In the genomic region with DNA sequence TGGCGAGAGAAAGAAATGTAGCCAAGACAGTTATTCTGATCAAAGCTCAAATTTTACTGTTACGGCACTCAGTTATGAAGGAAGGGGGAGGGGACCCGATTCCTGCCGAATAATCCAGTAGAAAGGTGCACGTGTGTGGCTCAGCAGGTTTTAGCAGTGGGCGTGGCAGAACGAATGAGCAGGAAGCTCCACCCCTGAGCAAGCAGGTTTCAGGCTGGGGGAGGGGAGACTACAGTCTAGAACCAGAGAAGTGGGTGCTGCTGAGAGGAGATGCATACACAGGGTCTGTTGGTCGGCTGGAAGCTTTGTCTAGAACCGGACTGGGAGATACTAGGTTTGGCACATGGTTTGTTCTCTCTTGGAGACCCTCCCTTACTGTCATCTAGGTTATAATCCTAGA, we compare ENCODE assay signal across 7 mouse cellular contexts.
A peak's percentile ranks its signal among the peaks of the same experiment; 100 is the strongest.
DNase-seq lines count a peak whose midpoint lies in the region; ATAC-seq and TF ChIP-seq lines count a peak whose summit lies in the region.
"Not testable (repeated sequence)": the region's sequence is repeated elsewhere in the genome, so short reads cannot be mapped to it uniquely, and the experiment has no call there.

No protein-coding gene starts in this region.

- TF ChIP-seq EP300 in stomach, postnatal 0 days (optimal IDR thresholded peaks at IDR 0.05): not testable (repeated sequence)

- not testable (repeated sequence) for TF ChIP-seq CTCF in stomach, postnatal 0 days (IDR thresholded peaks at IDR 0.05; ENCODE audit: low read depth)

- H3K27me3 ChIP-seq in intestine, embryonic 16.5 days (replicated peaks; ENCODE audit: control insufficient read depth, insufficient read depth, low read length); kidney, embryonic 15.5 days; limb, embryonic 13.5 days; stomach, postnatal 0 days (ENCODE audit: control insufficient read depth, insufficient read depth, low read length): not testable (repeated sequence)

- not testable (repeated sequence) for H3K36me3 ChIP-seq in intestine, embryonic 16.5 days (ENCODE audit: control insufficient read depth, insufficient read depth, low read length); kidney, embryonic 15.5 days; limb, embryonic 13.5 days; stomach, postnatal 0 days (ENCODE audit: control insufficient read depth, insufficient read depth, low read length)

- H3K4me1 ChIP-seq in intestine, embryonic 16.5 days (ENCODE audit: control insufficient read depth, insufficient read depth, low read length); stomach, postnatal 0 days (replicated peaks; ENCODE audit: control insufficient read depth, insufficient read depth): not testable (repeated sequence)
- H3K4me1 ChIP-seq in kidney, embryonic 15.5 days: peaks cover 19% of the 10 kb centered on the region
- peaks cover 28% of the 10 kb centered on the region for H3K4me1 ChIP-seq in limb, embryonic 13.5 days

- DNase-seq in R1 (ENCODE audit: low read depth, low spot score): peak; percentile 62
- DNase-seq in lung, postnatal 25 days (ENCODE audit: low spot score): peak; percentile 39
- peak; percentile 54 for DNase-seq in stomach, postnatal 0 days (ENCODE audit: low spot score)
- DNase-seq in thymus, postnatal 4 days: peak; percentile 67

- WGBS in intestine, embryonic 16.5 days: 33% methylated on average over 9 of the region's 9 CpGs
- WGBS in kidney, embryonic 15.5 days: 32% methylated on average over 9 of the region's 9 CpGs
- WGBS in limb, embryonic 13.5 days: 28% methylated on average over 9 of the region's 9 CpGs
- WGBS in stomach, postnatal 0 days: 28% methylated on average over 9 of the region's 9 CpGs

- H3K9ac ChIP-seq in intestine, embryonic 16.5 days (ENCODE audit: low read depth, low read length); kidney, embryonic 15.5 days; limb, embryonic 13.5 days; stomach, postnatal 0 days (ENCODE audit: low read length): not testable (repeated sequence)

- not testable (repeated sequence) for H3K27ac ChIP-seq in intestine, embryonic 16.5 days (ENCODE audit: low read length); kidney, embryonic 15.5 days; limb, embryonic 13.5 days; stomach, postnatal 0 days (replicated peaks)

- ATAC-seq in intestine, embryonic 16.5 days: peak; percentile 59
- 0 out of 2 replicates have a peak, but pooled peaks have one; percentile 47 for ATAC-seq in kidney, embryonic 15.5 days (replicated peaks; ENCODE audit: low FRiP score)
- not testable (repeated sequence) for ATAC-seq in limb, embryonic 13.5 days (ENCODE audit: low FRiP score, low read depth)
- ATAC-seq in stomach, postnatal 0 days (ENCODE audit: low FRiP score, low TSS enrichment): 0 out of 2 replicates have a peak, but pooled peaks have one; percentile 36

- H3K9me3 ChIP-seq in intestine, embryonic 16.5 days (ENCODE audit: control insufficient read depth, low read length); kidney, embryonic 15.5 days (replicated peaks); limb, embryonic 13.5 days; stomach, postnatal 0 days (ENCODE audit: control insufficient read depth, low read length): not testable (repeated sequence)

- H3K4me3 ChIP-seq in intestine, embryonic 16.5 days (ENCODE audit: low read length); kidney, embryonic 15.5 days (replicated peaks); limb, embryonic 13.5 days; stomach, postnatal 0 days (ENCODE audit: low read depth, low read length): not testable (repeated sequence)

- H3K4me2 ChIP-seq in intestine, embryonic 16.5 days (ENCODE audit: low read depth, low read length); kidney, embryonic 15.5 days; stomach, postnatal 0 days (replicated peaks; ENCODE audit: low read depth): not testable (repeated sequence)
- 0 out of 2 replicates have a peak overlapping the region, but pooled peaks have one; percentile 11 for H3K4me2 ChIP-seq in limb, embryonic 13.5 days (replicated peaks)
